Mouse (Mus musculus) ES-Bruce4 (cell line): ENCODE measurements around the gene Rdh12. TPM values are rescaled to one million over a fixed set of nuclear protein-coding genes. Genes with fewer than 3 reads are reported as not detected.

Experiments
- H3K27ac ChIP-seq: 2 replicates; pipeline ENCODE4 v1.5.1; 2012; ENCODE audit warnings: low read length, inconsistent platforms; ENCODE audit not compliant: insufficient read depth
- H3K27me3 ChIP-seq: 2 replicates; pipeline ENCODE4 v1.6.1; 2012; ENCODE audit warnings: mild to moderate bottlenecking, low read length, inconsistent platforms; ENCODE audit not compliant: control insufficient read depth, poor library complexity, insufficient read depth, severe bottlenecking
- H3K36me3 ChIP-seq: 2 replicates; pipeline ENCODE4 v1.6.1; 2012; ENCODE audit warnings: inconsistent platforms, mild to moderate bottlenecking, low read length, moderate library complexity; ENCODE audit not compliant: control insufficient read depth, poor library complexity, insufficient read depth, severe bottlenecking
- H3K4me1 ChIP-seq: one replicate; pipeline ENCODE4 v1.8.1; 2011; ENCODE audit warnings: low read length; ENCODE audit not compliant: control insufficient read depth, insufficient read depth
- H3K4me3 ChIP-seq: 2 replicates; pipeline ENCODE4 v1.5.1; 2011; ENCODE audit warnings: low read depth, mild to moderate bottlenecking, low read length
- H3K9ac ChIP-seq: 2 replicates; pipeline ENCODE4 v1.6.1; 2012; ENCODE audit warnings: low read depth, mild to moderate bottlenecking, inconsistent platforms; ENCODE audit not compliant: poor library complexity, severe bottlenecking
- H3K9me3 ChIP-seq: replicated peaks from 2 replicates; pipeline ENCODE4 v1.6.1; 2012; ENCODE audit warnings: mild to moderate bottlenecking, low read length, inconsistent platforms; ENCODE audit not compliant: control insufficient read depth, poor library complexity, insufficient read depth, severe bottlenecking
- CTCF ChIP-seq: IDR thresholded peaks from one replicate; pipeline ENCODE4 v1.8.1; 2011; ENCODE audit warnings: low read depth, low read length
- EP300 ChIP-seq: IDR thresholded peaks from 2 replicates; pipeline ENCODE4 v1.6.1; 2011; ENCODE audit warnings: low read depth, low read length; ENCODE audit not compliant: insufficient read depth
- POLR2A ChIP-seq: IDR thresholded peaks from one replicate; pipeline ENCODE4 v1.8.1; 2011; ENCODE audit warnings: low read length; ENCODE audit not compliant: insufficient read depth
- polyA plus RNA-seq: library from polyadenylated mRNA; stranded (reverse); fragments of >200 nt; gene quantifications from 2 replicates; pipeline ENCODE4 v1.2.4, GENCODE M21; 2011; ENCODE audit warnings: low read depth; ENCODE audit not compliant: missing spikeins, insufficient read depth, insufficient read length

Gene Rdh12
- polyA plus RNA-seq, 1 experiment = 1.6 TPM

GRCm38 (mm10) chr12:79260154-79260553 is 51.4 kb downstream of the Rdh12 start:
- H3K27ac ChIP-seq = no peak overlapping the region
- H3K27me3 ChIP-seq = no peaks in the 10 kb centered on the region
- H3K9me3 ChIP-seq = no peaks in the 10 kb centered on the region
- no peaks in the 10 kb centered on the region for H3K4me1 ChIP-seq
- peaks cover 17% of the 10 kb centered on the region for H3K36me3 ChIP-seq
- H3K4me3 ChIP-seq = no peak overlapping the region
- no peak overlapping the region for H3K9ac ChIP-seq
- no peak for TF ChIP-seq CTCF

- H3K4me1 ChIP-seq = no peaks in the 10 kb centered on the region
- no peaks in the 10 kb centered on the region for H3K27me3 ChIP-seq
- no peak overlapping the region for H3K4me3 ChIP-seq
- H3K9ac ChIP-seq = no peak overlapping the region
- TF ChIP-seq POLR2A (no peak), CTCF (peak; percentile 49), EP300 (no peak)
- H3K27ac ChIP-seq = no peak overlapping the region
- no peaks in the 10 kb centered on the region for H3K9me3 ChIP-seq
- H3K36me3 ChIP-seq = peaks cover 23% of the 10 kb centered on the region
Measured at GRCm38 (mm10) chr12:79261035-79261434, 52.3 kb downstream of the Rdh12 start.

Other genes with a start within 250 kb of the Rdh12 start
- 1.4 and 2.3 TPM in 2 replicates for gene Tmem229b, start 201.3 kb upstream of the Rdh12 start, polyA plus RNA-seq
- gene Plekhh1, start 179.8 kb upstream of the Rdh12 start, polyA plus RNA-seq = 34.1 and 39.3 TPM in 2 replicates
- 12.9 and 13.5 TPM in 2 replicates for gene Pigh, start 119.3 kb upstream of the Rdh12 start, polyA plus RNA-seq
- gene Arg2, start 78.1 kb upstream of the Rdh12 start, polyA plus RNA-seq = not detected in 2 replicates
- 58.9 and 59.7 TPM in 2 replicates for gene Vti1b, start 36.2 kb upstream of the Rdh12 start, polyA plus RNA-seq
- 42.1 and 43.2 TPM in 2 replicates for gene Rdh11, start 16.6 kb upstream of the Rdh12 start, polyA plus RNA-seq
- 32.2 and 33.6 TPM in 2 replicates for gene Zfyve26, start 87.4 kb downstream of the Rdh12 start, polyA plus RNA-seq
- 13.8 and 14.0 TPM in 2 replicates for gene Rad51b, start 88.4 kb downstream of the Rdh12 start, polyA plus RNA-seq